Mouse (Mus musculus) liver, embryonic 14.5 days (tissue): Measurements from ENCODE around the gene Gmnc.

Experiments
- CTCF ChIP-seq: IDR thresholded peaks from 2 replicates; pipeline ENCODE4 v1.5.1; 2016; ENCODE audit warnings: antibody characterized with exemption, low read depth, control low read depth
- EP300 ChIP-seq: IDR thresholded peaks from 2 replicates; pipeline ENCODE4 v1.6.1; 2016; ENCODE audit warnings: antibody characterized with exemption, low read depth

- no peak for TF ChIP-seq CTCF
- no peak for TF ChIP-seq EP300
Measured at GRCm38 (mm10) chr16:26989415-26990315, 1.8 kb downstream of the Gmnc start.
